27 mouse cellular contexts compared by ENCODE assay signal in genomic region chr16:52000801-52001200, GRCm38 (mm10). TPM values are rescaled to one million over a fixed set of nuclear protein-coding genes. Genes with fewer than 3 reads are reported as not detected.
DNase-seq lines count a peak whose midpoint lies in the region; ATAC-seq and TF ChIP-seq lines count a peak whose summit lies in the region.
"Had no signal": no experiment of that assay in that cellular context is flagged by ENCODE, and none has a peak within 500 bp of the region (broad histone marks: within the 10 kb centered on the region; RNA-seq: fewer than 3 reads in every experiment).

No protein-coding gene starts in this region.

- no peaks in the 10 kb centered on the region for H3K36me3 ChIP-seq in midbrain, embryonic 11.5 days (ENCODE audit: control insufficient read depth, insufficient read depth, low read length)
- no peaks in the 10 kb centered on the region for H3K36me3 ChIP-seq in midbrain, embryonic 10.5 days
- no peaks in the 10 kb centered on the region for H3K36me3 ChIP-seq in hindbrain, embryonic 13.5 days
- H3K36me3 ChIP-seq: embryonic facial prominence, embryonic 10.5 days; embryonic facial prominence, embryonic 12.5 days; forebrain, embryonic 10.5 days; forebrain, embryonic 12.5 days; G1E had no signal

- TF ChIP-seq CTCF in embryonic fibroblast, embryonic 13.5 days (IDR thresholded peaks at IDR 0.05; ENCODE audit: borderline replicate concordance, insufficient read depth, low read length): no peak

- ATAC-seq in midbrain, embryonic 11.5 days (ENCODE audit: low FRiP score): no peak
- no peak for ATAC-seq in hindbrain, embryonic 13.5 days (ENCODE audit: low FRiP score)
- ATAC-seq: activated CD4-positive, CD25-positive, alpha-beta regulatory T cell, adult 4 months; CD4-positive, CD25-positive, alpha-beta regulatory T cell, adult 4 months; forebrain, embryonic 14.5 days; forebrain, embryonic 16.5 days had no signal

- H3K27me3 ChIP-seq in midbrain, embryonic 11.5 days (ENCODE audit: control insufficient read depth, insufficient read depth, low read length): no peaks in the 10 kb centered on the region
- no peaks in the 10 kb centered on the region for H3K27me3 ChIP-seq in midbrain, embryonic 10.5 days (ENCODE audit: low read depth, poor library complexity, severe bottlenecking)
- H3K27me3 ChIP-seq in hindbrain, embryonic 13.5 days: no peaks in the 10 kb centered on the region
- H3K27me3 ChIP-seq: CH12.LX; embryonic facial prominence, embryonic 12.5 days; forebrain, embryonic 12.5 days had no signal

- peak; percentile 75 for DNase-seq in midbrain, embryonic 11.5 days (ENCODE audit: low spot score, missing footprints)
- DNase-seq in midbrain, embryonic 10.5 days (ENCODE audit: low spot score): no peak
- peak; percentile 55 for DNase-seq in 3T3-L1 (ENCODE audit: low read depth, low spot score)
- no peak for DNase-seq in right cerebral cortex, postnatal 36 days (ENCODE audit: low spot score in 2 of 2)
- DNase-seq in urinary bladder, postnatal 10 days (ENCODE audit: low spot score): no peak
- DNase-seq: adrenal gland, adult 8-10 months; adrenal gland, postnatal 14 days; adrenal gland, postnatal 36 days; B cell, adult 2 months; cerebellum, adult 11-12 months; cerebellum, adult 2 months; cerebellum, adult 9-10 months; cerebellum, postnatal 10 days; cerebellum, postnatal 25 days had no signal

- H3K27ac ChIP-seq in midbrain, embryonic 11.5 days (ENCODE audit: low read depth, low read length): no peak overlapping the region
- H3K27ac ChIP-seq in midbrain, embryonic 10.5 days (replicated peaks): no peak overlapping the region
- peak overlapping the region; percentile 77 for H3K27ac ChIP-seq in embryonic fibroblast, embryonic 13.5 days (ENCODE audit: insufficient read depth, low read length)
- no peak overlapping the region for H3K27ac ChIP-seq in hindbrain, embryonic 13.5 days
- H3K27ac ChIP-seq: embryonic facial prominence, embryonic 10.5 days; embryonic facial prominence, embryonic 12.5 days; forebrain, embryonic 10.5 days; forebrain, embryonic 12.5 days had no signal

- H3K4me1 ChIP-seq in midbrain, embryonic 11.5 days (ENCODE audit: control insufficient read depth, insufficient read depth, low read length): no peaks in the 10 kb centered on the region
- H3K4me1 ChIP-seq in midbrain, embryonic 10.5 days: no peaks in the 10 kb centered on the region
- no peaks in the 10 kb centered on the region for H3K4me1 ChIP-seq in embryonic fibroblast, embryonic 13.5 days (ENCODE audit: control insufficient read depth, insufficient read depth, low read length)
- no peaks in the 10 kb centered on the region for H3K4me1 ChIP-seq in hindbrain, embryonic 13.5 days (replicated peaks)
- H3K4me1 ChIP-seq: embryonic facial prominence, embryonic 10.5 days; embryonic facial prominence, embryonic 12.5 days; forebrain, embryonic 10.5 days; forebrain, embryonic 12.5 days had no signal

- no peak overlapping the region for H3K9ac ChIP-seq in midbrain, embryonic 11.5 days (ENCODE audit: low read length)
- H3K9ac ChIP-seq in hindbrain, embryonic 13.5 days: no peak overlapping the region
- H3K9ac ChIP-seq: embryonic facial prominence, embryonic 12.5 days; forebrain, embryonic 12.5 days had no signal

- no peak for TF ChIP-seq POLR2A in embryonic fibroblast, embryonic 13.5 days (IDR thresholded peaks at IDR 0.05; ENCODE audit: low read depth, low read length)

- no peak overlapping the region for H3K4me3 ChIP-seq in midbrain, embryonic 11.5 days (ENCODE audit: low read depth, low read length)
- no peak overlapping the region for H3K4me3 ChIP-seq in midbrain, embryonic 10.5 days
- H3K4me3 ChIP-seq in embryonic fibroblast, embryonic 13.5 days (ENCODE audit: insufficient read depth, low read length): no peak overlapping the region
- H3K4me3 ChIP-seq in hindbrain, embryonic 13.5 days: no peak overlapping the region
- H3K4me3 ChIP-seq: embryonic facial prominence, embryonic 10.5 days; embryonic facial prominence, embryonic 12.5 days; erythroblast, embryonic 14.5 days; forebrain, embryonic 10.5 days; forebrain, embryonic 12.5 days had no signal

- no peak overlapping the region for H3K4me2 ChIP-seq in midbrain, embryonic 11.5 days
- no peak overlapping the region for H3K4me2 ChIP-seq in hindbrain, embryonic 13.5 days
- H3K4me2 ChIP-seq: embryonic facial prominence, embryonic 12.5 days; forebrain, embryonic 12.5 days had no signal

- no peaks in the 10 kb centered on the region for H3K9me3 ChIP-seq in midbrain, embryonic 11.5 days (ENCODE audit: control insufficient read depth, low read length)
- H3K9me3 ChIP-seq in midbrain, embryonic 10.5 days (replicated peaks): no peaks in the 10 kb centered on the region
- no peaks in the 10 kb centered on the region for H3K9me3 ChIP-seq in hindbrain, embryonic 13.5 days
- H3K9me3 ChIP-seq: embryonic facial prominence, embryonic 10.5 days; embryonic facial prominence, embryonic 12.5 days; forebrain, embryonic 10.5 days; forebrain, embryonic 12.5 days; G1E had no signal

RNA-seq across cellular contexts. Expression of gene Cblb, which starts 30.2 kb away (rescaled TPM):
- 38.6 and 46.5 TPM in 2 replicates for polyA plus RNA-seq in midbrain, embryonic 11.5 days (2014; fragmentation: Nextera tagmentation; extraction: Ambion mirVana)
- 28.3 and 33.5 TPM in 2 replicates for polyA plus RNA-seq in midbrain, embryonic 10.5 days (2016; fragmentation: Nextera tagmentation; extraction: Ambion mirVana)
- polyA plus RNA-seq in embryonic fibroblast, embryonic 13.5 days (2011; ENCODE audit: insufficient read length, low read depth, missing spikeins): 26.5 and 34.1 TPM in 2 replicates
- polyA plus RNA-seq in hindbrain, embryonic 13.5 days (2015; fragmentation: Nextera tagmentation; extraction: Ambion mirVana): 19.6 and 21.5 TPM in 2 replicates

Comparison
In these comparisons a context has a peak if more than half of its experiments do, and no peak if none do; other contexts are left out.
1. DNase-seq: peak in midbrain, embryonic 11.5 days (single experiment) and 3T3-L1 (single experiment); none in midbrain, embryonic 10.5 days (single experiment), right cerebral cortex, postnatal 36 days (0 of 2) and urinary bladder, postnatal 10 days (single experiment).